Mouse (Mus musculus) c-Kit-positive CD71-positive TER-119-negative erythroid progenitor cells, embryonic 14.5 days (primary cell): ENCODE data around the gene Slc25a51.

Experiments
- DNase-seq: peaks from one replicate; pipeline ENCODE4 v3.0.0-alpha.2; 2013; ENCODE audit warnings: low read depth

Gene Slc25a51

GRCm38 (mm10) chr4:45426724-45427457 is 18.3 kb upstream of the Slc25a51 start:
- DNase-seq: no peak

- no peak for DNase-seq
These were observed 14.8 kb upstream of the Slc25a51 start for GRCm38 (mm10) chr4:45423406-45423805.

DNA sequence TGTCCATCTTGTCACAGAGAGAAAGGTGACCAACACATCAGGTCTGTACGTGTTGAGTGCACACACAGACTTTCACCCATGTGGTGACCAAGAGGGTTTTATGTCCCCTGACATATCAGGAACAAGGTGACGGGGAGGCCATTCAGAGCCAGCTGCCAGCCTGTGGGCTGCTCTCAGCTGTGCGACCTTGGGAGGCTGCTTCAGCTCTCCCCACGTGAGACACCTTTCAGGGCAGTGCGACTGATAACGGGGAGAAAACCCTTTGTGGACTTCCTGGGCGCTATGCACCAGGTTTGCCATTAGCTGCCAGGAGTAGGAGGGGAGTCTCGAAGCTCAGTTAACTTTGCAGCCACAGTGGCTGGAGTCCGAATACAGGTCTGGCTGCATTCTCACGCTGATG is 14.1 kb upstream of the Slc25a51 start:
- DNase-seq: no peak

DNA sequence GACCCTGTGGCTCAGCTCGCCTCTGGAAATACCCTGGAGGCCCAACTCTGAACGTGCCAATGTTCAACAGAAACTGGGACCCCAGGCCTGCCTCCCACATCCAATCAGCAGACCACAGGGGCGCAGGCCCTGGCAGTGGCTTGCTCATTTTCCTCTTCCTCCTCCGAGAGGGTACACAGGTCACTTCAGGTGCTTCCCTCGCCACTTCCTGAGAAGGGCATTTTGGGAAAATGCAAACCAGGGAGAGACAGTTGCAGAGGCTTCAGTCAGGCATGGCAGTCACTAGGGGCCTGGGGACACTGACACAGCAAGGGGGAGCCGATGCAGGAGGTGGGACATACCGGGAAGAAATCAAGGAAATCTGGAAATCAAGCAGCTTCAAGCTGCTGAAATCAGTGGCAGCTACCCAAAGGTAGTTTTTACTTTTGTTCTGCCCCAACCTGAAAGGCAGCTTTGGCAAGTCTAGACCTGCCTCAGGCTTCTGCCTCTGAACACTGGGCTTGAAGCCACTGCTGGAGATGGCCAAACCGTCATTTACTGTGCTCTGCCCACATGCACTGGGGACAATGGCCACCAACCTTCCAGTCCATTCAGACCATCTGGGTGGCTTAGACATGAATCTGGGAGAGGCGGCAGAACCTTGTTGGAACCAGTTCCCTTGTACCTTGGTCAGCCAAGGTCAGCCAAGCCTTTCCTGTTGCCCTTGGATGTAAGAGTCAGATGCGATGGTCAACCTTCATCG is 13.1 kb upstream of the Slc25a51 start:
- no peak for DNase-seq

DNA sequence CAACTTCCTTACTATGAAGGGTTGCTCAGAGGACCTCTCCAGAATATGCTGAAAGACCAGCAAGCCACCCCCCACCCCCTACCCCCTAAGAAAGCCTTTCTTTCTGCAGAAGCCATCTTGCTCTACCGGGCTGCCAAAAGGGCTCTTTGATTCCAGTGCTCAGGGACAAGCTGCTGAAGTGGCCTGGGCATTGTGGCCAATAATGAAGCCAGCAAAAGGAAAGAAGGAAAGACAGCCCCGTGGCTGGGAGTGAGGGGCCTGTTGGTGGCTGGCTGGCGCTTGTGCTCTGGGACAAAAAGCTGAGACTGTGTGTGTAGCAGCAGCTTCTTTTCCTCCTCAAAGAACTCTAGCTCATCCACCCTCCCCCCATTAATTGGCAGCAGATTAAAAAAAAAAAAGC is 12.2 kb upstream of the Slc25a51 start:
- DNase-seq: no peak

DNA sequence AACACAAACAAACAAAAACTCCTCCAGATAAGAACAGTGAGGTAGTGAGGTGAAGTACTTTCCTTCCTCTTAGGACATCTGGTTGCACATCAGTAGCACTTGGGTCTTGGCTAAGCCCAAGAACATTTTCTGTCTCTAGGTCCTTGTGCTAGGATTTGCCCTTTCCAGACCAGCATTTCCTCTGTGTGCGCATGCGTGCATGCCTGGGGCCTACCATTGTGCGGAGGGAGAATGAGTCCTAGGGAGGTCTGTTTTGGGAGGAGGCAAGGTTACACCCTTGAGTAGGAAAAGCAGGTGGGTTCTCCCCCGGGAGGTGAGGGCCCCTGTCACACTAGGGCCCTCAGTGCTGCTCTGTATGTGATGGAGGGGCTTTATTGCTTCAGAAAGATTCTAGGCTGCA is 10.5 kb upstream of the Slc25a51 start:
- no peak for DNase-seq

DNA sequence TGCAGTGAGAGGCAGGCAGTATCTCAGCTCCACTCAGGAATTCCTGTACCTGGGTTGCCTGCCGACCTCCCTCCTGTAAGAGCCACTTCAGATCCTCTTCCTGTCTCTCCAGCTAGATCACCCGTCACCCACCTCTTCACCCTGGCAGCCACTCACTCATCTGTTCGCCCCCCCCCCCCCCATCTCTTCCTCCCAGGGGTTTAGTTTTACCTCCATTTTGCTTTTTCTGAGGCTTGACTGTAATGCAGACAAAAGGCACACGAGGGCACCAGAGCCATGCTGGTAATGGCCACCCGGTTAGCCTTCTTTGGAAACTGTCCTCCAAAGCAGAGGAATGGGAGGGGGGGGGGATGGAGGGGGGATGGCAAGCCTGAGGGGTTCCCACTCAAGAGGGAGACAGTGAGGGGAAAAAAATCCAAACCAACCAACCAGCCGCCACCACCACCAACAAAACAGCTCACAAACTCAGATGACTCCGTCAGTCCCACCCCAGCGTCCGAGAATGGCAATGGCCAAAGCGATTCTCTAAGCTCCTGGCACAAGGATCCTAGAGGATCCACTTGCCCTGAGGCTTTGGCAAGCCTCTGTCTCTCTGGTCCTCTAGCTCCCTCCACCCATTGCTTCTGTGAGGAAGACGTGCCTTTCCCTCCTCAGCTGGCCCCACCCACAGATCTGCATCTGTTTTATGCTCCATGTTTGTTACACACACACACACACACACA is 9.8 kb upstream of the Slc25a51 start:
- DNase-seq: no peak

DNA sequence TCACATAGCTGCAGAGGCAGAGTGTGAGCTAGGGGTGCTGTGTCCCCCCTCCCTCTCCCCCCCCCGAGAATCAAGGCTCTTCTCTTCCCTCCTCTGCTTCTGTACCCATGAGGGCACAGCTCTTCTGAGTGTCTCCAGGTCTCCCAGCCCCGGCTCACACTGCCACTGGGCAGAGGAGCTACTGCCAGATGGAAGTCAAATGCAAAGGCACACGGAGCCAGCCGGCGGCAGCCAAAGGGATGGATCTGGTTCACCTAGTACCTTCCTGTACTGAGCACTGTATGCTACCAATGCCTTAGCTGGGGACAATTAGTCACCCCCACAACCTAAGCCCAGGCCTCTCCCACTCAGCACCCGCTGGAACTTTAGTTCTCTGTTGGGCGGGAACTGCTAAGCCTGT is 7.7 kb upstream of the Slc25a51 start:
- no peak for DNase-seq

DNA sequence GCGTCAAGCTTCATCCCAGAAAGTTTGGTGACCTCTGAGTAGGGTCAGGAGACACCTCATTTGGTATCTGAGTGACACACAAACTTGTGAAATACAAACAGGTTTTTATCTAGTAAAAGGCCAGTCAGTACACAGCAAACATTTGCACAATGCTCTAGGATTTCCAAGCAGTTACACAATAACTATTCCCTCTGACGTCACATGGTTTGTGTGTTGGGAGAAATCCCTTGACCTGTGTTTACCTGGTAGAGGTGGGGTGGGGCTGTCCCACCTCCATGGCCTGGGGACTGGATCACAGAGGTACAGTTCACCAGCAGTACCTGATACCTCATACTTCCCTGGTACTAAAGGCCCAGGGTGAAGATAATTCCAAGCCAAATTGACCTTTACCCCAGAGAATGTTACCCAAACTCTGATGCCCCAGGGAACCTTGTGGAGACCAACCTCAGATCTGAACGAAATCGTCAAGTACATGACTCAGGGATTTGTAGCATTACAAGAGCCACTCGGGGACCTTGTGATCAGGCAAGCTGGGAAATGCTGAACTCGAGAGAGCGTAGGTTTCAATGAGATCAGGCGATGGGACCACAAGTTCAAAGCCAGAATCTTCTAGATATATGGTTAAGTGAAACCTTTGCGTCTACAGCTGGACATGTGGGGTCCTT is 5.2 kb upstream of the Slc25a51 start:
- DNase-seq: no peak

- DNase-seq: no peak
These were observed 4.0 kb upstream of the Slc25a51 start for GRCm38 (mm10) chr4:45412433-45413192.

DNA sequence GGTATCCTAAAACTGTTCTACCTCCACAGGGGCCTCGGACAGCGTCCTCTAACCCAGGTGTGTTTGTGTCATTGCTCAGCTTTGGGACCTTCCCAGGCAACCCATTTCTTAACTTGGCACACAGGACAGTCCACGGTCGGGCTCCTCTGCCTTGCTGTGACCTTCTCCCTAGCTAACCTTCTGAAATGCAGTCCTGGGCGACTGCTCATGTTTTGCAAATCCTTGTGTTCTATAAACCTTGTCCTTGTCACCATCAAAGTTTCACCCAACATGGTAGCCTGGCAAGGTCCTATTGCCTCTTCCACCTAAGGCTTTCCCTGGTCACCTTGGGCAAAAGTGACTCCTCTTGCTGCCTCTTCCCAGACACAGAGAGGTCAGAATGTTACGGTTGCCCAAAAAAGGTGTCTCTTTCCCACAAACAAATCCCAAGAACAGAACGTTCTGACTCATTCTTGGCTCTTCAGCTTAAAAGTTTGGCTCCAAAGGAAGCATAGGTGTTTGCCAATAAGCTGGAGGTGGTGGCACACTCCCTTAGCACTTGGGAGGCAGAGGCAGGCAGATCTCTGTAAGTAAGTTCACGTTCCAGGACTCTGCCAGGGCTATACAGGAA is 2.7 kb upstream of the Slc25a51 start:
- no peak for DNase-seq

GRCm38 (mm10) chr4:45409270-45409669 is 704 bp upstream of the Slc25a51 start:
- peak; percentile 79 for DNase-seq

DNA sequence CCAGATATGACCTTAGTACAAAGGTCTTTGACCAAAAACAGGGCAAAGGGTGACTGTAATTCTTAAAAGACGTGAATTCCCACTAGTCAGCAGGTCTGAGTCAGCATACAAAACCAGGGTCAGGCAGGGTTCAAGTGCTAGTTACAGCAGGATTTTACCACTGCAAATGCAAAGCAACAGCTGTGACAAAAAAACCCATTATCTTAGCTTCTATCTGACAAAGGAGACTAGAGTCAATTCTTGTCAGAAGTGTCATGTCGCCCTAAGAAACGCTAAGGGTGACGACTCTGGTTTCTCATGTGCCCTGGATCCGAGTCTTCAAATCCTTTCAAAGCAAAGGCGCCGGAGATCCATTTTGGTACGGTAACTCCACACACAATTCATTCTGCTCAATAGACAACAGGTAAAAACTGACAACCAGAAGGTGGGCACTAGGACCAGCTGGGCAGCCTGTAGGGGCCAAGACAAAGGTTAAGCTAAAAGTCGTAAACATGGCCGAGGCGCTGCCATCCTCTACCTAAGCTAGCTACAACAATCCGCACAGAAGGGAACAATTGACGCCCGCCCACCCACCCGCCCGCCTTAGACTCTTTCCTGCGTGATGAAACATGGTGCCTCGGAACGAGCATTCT is 747 bp downstream of the Slc25a51 start:
- DNase-seq: peak; percentile 50

DNA sequence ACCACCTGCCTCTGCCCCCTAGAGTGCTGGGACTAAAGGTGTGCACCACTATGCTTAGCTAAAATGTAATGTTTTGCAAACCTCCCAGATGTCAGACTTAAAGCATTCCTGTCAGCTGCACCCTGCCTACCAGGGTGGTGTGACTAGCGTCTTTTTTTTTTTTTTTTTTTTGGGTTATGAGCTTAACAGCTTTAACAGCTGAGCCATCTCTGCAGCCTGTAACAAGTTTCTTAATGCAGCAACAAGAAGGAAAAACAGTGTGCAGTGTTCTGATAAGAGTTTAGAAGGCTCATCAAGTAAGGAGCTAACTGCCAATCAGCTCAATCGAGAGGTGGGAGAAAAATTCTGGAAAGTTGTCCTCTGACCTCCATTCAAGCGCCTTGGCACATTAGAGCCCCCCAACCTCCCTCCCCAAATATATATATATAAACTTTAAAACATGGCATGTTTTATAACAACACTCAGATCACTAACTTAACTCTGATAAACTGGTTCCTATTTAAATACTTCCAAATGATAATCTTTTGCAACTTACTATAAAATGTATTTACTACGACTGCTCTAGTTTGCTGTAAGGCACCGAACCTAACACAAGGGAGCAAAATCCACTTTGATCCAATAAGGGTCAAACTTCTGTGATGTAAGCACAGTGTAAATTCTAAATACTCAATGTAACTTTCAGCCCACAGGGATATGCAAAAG is 1.4 kb downstream of the Slc25a51 start:
- DNase-seq: peak; percentile 69

GRCm38 (mm10) chr4:45406397-45406796 is 2.2 kb downstream of the Slc25a51 start:
- DNase-seq: no peak

DNA sequence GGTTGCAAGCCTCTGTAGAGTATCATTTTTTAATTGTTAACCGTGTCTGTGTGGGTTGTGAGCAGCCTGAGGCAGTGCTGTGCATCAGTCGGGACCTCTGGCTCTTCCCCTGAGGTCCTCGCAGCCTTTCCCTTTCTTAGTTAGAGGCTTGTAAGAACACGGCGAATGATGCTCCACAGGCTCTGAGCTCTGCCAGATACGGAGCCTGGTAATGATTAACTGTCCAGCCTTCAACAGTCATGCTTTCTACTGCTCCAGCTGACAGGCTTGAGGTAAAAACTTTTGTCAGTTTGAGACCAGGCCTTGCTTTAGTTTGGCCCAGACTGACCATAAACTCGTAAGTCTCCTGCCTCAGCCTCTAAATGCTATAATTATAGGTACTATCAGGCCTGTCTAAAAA is 3.3 kb downstream of the Slc25a51 start:
- no peak for DNase-seq

DNA sequence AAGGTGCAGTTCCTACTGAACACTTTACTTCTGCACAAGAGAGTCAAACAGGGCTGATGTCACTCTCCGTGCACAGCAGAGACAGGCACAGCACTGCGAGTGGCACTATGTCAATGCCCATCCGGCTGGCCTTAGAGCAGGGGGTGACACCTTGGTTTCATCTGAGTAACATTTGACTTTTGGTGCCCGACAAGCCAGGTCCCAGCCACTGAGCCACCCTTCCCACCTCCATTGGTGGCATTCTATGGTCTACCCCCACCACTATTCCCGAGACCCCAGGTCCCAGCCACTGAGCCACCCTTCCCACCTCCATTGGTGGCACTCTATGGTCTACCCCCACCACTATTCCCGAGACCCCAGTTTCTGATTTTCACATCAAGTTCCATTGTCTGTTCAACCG is 4.5 kb downstream of the Slc25a51 start:
- DNase-seq: no peak

DNA sequence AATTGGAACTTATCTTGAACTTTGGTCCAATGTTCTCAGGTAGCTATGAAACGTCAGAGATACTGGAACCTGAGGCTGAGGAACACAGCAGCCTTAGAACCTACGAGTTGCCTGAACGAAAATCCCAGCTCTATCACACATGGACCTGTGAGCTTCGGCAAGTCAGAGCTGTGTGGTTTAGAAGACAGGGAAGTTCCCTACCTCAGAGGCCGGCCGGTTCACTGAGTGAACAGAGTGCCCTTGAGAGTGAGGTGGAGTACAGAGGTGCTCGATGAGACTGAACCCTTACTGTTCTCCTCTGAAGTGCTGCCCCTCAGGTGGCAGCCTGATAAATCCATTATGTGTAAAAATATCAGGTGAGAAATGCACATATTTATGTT is 5.1 kb downstream of the Slc25a51 start:
- DNase-seq: no peak

GRCm38 (mm10) chr4:45402878-45403498 is 5.6 kb downstream of the Slc25a51 start:
- DNase-seq: peak; percentile 87

GRCm38 (mm10) chr4:45402281-45402680 is 6.3 kb downstream of the Slc25a51 start:
- no peak for DNase-seq
